Mouse (Mus musculus) layer of hippocampus, adult 18-20 months (tissue): Measurements from ENCODE around the gene C4bp. TPM values are rescaled to one million over a fixed set of nuclear protein-coding genes. Genes with fewer than 3 reads are reported as not detected.
"Not testable (repeated sequence)": the region's sequence is repeated elsewhere in the genome, so short reads cannot be mapped to it uniquely, and the experiment has no call there.

Experiments used
- DNase-seq, 2 experiments: peaks; one replicate each; pipeline ENCODE4 v3.0.0; 2022; ENCODE audit warnings: low spot score in 2 of 2
- long read RNA-seq: library from polyadenylated mRNA; stranded (forward); transcript quantifications from one replicate; pipeline ENCODE4 v2.0.0, GENCODE M21; 2021
- total RNA-seq, 2 experiments: library from RNA; stranded (reverse); gene quantifications; 2 replicates each; pipeline ENCODE4 v1.2.3; 2021

C4bp gene
- total RNA-seq, result under 1 TPM; 0.43 to 0.47 TPM
- long read RNA-seq, partial matches to known transcripts, result 1 of 1 reads
- long read RNA-seq, other reads (novel, unspliced or antisense), result 0 of 1 reads

- no peak for DNase-seq
Measured at GRCm38 (mm10) chr1:130661454-130661853, at the start of gene C4bp. Gene C4bp, minus strand, starts transcription at chr1:130661632.

GRCm38 (mm10) chr1:130710283-130711080, 49.0 kb upstream of the C4bp start:
- no peak for DNase-seq

- no peak for DNase-seq
Measured at GRCm38 (mm10) chr1:130703613-130704012, 42.2 kb upstream of the C4bp start.

GRCm38 (mm10) chr1:130701976-130702375, 40.5 kb upstream of the C4bp start:
- no peak for DNase-seq

GRCm38 (mm10) chr1:130699937-130700633, 38.7 kb upstream of the C4bp start:
- peak in 1 of 2 experiments; percentile 37 for DNase-seq

- DNase-seq, result no peak
Measured at GRCm38 (mm10) chr1:130698601-130699000, 37.2 kb upstream of the C4bp start.

- no peak for DNase-seq
Measured at GRCm38 (mm10) chr1:130683905-130684304, 22.5 kb upstream of the C4bp start.

- no peak for DNase-seq
Measured at GRCm38 (mm10) chr1:130681656-130682413, 20.4 kb upstream of the C4bp start.

GRCm38 (mm10) chr1:130681075-130681474, 19.6 kb upstream of the C4bp start:
- no peak for DNase-seq

- DNase-seq, result no peak
Measured at GRCm38 (mm10) chr1:130678551-130678950, 17.1 kb upstream of the C4bp start.

GRCm38 (mm10) chr1:130663576-130663975, 2.1 kb upstream of the C4bp start:
- DNase-seq, result not testable (repeated sequence)

- DNase-seq, result not testable (repeated sequence)
Measured at GRCm38 (mm10) chr1:130659641-130660040, 1.8 kb downstream of the C4bp start.

- DNase-seq, result no peak
Measured at GRCm38 (mm10) chr1:130644103-130644502, 17.3 kb downstream of the C4bp start.

- DNase-seq, result no peak
Measured at GRCm38 (mm10) chr1:130640967-130641366, 20.5 kb downstream of the C4bp start.

GRCm38 (mm10) chr1:130633761-130634410, 27.5 kb downstream of the C4bp start:
- DNase-seq, result peak; percentile 13 to 75

GRCm38 (mm10) chr1:130633316-130633715, 28.1 kb downstream of the C4bp start:
- DNase-seq, result no peak

GRCm38 (mm10) chr1:130629521-130629920, 31.9 kb downstream of the C4bp start, which contains the start of gene Zp3r:
Gene Zp3r, minus strand, starts transcription at chr1:130629621.
- DNase-seq, result no peak

GRCm38 (mm10) chr1:130596291-130596690, 65.1 kb downstream of the C4bp start:
- no peak for DNase-seq

GRCm38 (mm10) chr1:130588659-130589058, 72.8 kb downstream of the C4bp start:
- DNase-seq, result no peak
